Mouse (Mus musculus) gastrocnemius, postnatal 14 days (tissue): ENCODE results near the gene U2af2. TPM values are rescaled to one million over a fixed set of nuclear protein-coding genes. Genes with fewer than 3 reads are reported as not detected.
"Not testable (repeated sequence)": the region's sequence is repeated elsewhere in the genome, so short reads cannot be mapped to it uniquely, and the experiment has no call there.

Experiments used
- DNase-seq: peaks from one replicate; pipeline ENCODE4 v3.0.0; 2021; ENCODE audit warnings: mixed read lengths
- intact Hi-C: fragments of 180-260 bp; cut with DNase I; formaldehyde crosslinking; loops from one replicate; pipeline ENCODE4 v1.15.1; 2025; ENCODE audit warnings: low total_unique reads
- long read RNA-seq, 2 experiments: library from polyadenylated mRNA; stranded (forward); transcript quantifications; one replicate each; pipeline ENCODE4 v2.0.0; 2021
- total RNA-seq, 2 experiments: library from RNA; stranded (reverse); gene quantifications; 2 replicates each; pipeline ENCODE4 v1.2.3; 2021

The U2af2 gene
- 10 to 100 TPM; 52.0 to 62.2 TPM for total RNA-seq
- long read RNA-seq, experiment 1, transcript U2af2-209 (12 exons, 2,088 nt), result minor isoform, 9 of 33 reads
- long read RNA-seq, experiment 1, transcript U2af2-201 (12 exons, 2,183 nt), result major isoform, 18 of 33 reads
- long read RNA-seq, experiment 1, partial matches to known transcripts, result 3 of 33 reads
- long read RNA-seq, experiment 1, other reads (novel, unspliced or antisense), result 3 of 33 reads
- long read RNA-seq, experiment 2, transcript U2af2-201 (12 exons, 2,183 nt), result major isoform, 22 of 37 reads
- long read RNA-seq, experiment 2, transcript U2af2-209 (12 exons, 2,088 nt), result minor isoform, 9 of 37 reads
- long read RNA-seq, experiment 2, partial matches to known transcripts, result 4 of 37 reads
- long read RNA-seq, experiment 2, other reads (novel, unspliced or antisense), result 2 of 37 reads

DNA sequence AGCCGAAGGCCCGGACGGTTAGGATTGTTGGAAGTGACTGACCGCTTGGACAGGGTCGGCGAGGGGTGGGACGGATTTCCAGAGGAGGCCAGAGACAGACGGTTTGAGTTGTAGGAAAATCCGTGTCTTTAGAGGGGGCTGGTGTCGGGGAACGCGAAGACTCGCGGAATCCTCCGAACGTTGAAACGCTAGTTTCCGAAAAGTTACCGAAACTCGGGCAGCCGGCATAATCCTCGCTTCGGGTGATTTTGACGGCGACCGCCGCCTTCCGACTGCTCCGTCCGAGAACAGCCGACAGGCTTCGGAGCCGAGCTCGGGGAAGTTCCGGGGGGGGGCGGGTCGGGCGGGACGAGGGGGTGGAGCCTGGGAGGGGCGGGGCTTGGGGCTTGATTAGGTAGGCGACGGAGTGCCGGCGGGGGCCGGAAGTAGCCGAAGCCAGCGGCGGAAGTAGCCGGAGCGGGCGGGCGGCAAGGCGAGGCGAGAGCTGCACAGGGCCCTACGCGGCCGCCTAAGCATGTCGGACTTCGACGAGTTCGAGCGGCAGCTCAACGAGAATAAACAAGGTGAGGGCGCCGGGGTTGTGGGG, at the start of gene U2af2:
U2af2 (plus strand) TSS at position 370 of the 586 bp plus-strand sequence.
- peak; percentile 96 for DNase-seq
- intact Hi-C loops, result no loop called here

DNA sequence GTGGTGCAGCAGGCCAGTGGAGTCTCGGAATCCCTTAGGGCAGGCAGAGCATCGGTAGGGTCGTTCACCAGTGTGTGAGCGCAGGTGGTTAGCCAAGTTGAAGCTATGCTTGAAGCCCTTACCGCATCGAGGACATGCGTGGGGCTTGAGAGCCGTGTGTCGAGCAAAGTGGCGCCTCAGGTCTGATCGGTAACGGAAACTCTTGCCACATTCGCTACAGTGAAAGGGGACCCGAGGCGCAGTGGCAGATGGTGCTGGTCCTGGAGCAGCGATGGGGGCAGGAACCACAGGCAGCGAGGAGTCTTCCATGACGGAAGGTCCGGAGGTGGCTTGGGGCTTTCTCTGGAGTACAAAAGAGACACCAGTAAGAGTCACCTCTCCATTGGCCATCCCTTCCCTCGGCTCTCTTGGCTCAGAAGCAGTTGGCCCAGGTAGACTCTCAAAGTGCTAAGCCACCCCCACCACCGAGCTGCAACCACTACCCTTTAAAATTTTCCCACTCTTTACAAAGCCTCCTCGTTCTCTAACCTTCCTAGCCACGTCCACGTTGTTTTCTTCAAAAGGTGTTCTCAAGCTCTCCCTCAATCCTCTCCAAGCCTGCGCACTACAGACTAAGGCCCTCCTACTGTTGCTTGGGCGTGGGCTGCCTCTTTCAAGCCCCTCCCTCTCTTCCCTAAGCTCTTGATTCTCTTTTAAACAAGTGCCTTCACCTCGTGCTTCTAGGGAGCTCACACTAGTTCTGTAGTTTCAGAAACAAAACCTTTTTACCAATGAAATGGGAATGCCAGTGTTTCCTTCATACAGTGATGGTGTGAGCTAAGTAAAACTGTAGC, 49.0 kb upstream of the U2af2 start:
- intact Hi-C loops, result no loop called here

DNA sequence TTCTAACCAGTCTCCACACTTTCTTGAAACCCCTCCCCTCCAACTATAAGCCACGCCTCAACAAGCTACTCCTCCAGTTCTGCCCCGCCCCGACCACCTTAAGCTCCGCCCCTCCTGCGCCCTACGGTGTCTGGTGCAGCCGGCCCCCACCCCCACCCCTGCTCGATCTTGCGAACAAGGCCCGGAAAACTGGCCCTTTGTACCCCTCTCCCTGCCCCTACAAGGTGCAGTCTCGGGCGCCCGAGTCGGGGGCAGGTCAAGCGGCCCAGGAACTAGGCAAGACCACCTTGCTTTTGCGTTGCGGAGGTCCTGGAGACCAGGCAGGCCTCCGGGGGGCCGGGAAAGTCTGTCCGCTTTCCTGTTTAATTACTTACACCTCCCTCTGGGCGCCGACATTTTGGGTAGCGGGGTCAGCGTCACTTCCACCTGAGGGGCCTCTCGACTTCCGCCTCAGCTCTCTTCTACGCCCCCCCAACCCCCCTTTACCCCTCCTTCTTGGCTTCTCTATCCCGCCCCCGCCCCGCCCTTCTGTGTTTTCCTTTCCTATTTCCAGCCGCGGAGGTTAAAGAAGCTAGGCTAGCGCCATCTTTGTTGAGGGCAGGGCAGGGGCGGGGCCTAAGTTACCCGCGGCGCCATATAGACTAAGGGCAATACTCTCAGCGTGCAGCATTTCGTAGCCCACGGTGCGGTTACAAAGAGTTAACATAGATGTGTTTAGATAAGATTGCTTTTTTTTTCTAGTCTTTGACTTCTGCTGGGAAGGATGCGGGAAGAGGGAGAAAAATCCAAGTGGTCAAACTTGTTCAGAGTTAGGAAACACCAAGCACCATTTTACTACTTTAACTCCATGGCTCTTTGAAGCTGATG, 47.5 kb upstream of the U2af2 start, which contains the start of the genes Zfp524 and Fiz1:
Zfp524 (plus strand) TSS at position 165 of the 867 bp plus-strand sequence.
Fiz1 (minus strand) TSS at position 447 of the 867 bp plus-strand sequence.
- peak; percentile 95 for DNase-seq
- intact Hi-C loops, result loop anchor here (5.0 kb wide), 1 partner anchor 38 kb away; the partner anchor contains the start of gene Zfp580

More for the DNA sequence above, 49.0 kb upstream of the U2af2 start:
- DNase-seq, result no peak

DNA sequence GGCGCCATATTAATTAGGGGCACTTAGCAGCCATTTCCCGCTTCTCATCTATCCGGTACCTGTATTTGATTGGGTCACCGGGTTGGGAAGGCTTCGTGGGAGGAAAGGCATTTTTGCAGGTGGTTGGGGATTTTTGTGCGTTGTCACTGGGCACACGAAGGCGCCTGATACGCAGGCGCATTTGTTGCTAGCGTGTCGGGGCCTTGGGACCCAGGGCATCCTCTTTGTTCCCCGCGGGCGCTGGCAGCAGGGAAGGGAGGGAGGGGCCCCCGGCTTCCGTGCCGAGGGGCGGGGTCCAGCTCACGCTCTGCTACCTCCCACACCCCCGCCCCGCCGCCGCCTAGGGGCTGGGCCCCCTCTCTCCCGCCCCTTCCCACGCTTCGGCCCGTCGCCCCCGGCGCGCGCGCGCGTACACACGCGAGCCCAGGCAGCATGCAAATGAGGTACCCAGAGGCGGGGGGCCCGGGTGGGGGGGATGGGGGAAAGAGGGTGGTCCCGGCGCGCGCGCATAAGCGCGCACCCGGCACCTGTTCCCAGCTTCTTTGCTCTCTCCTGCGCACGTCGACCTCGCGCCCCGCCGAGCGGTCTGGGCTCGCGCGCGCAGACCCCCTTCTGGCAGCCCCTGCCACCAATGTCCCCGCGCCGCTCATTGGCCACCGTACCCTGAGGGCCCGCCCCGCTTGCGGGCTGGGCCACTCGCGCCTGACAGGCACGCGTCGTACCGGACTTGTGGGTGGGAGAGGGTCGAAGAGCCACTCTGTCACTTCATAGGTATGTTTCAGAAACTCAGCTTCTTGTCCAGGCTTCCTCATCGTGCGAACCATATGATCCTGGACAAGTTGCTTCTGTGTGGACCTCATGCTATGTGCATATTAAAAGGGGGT, 46.6 kb upstream of the U2af2 start, which contains the start of gene Gm44973:
Gm44973 (plus strand) TSS at position 379 of the 884 bp plus-strand sequence.
- DNase-seq, result peak; percentile 96
- intact Hi-C loops, result loop anchor here (5.0 kb wide), 1 partner anchor 37 kb away; the partner anchor contains the start of gene Zfp580

DNA sequence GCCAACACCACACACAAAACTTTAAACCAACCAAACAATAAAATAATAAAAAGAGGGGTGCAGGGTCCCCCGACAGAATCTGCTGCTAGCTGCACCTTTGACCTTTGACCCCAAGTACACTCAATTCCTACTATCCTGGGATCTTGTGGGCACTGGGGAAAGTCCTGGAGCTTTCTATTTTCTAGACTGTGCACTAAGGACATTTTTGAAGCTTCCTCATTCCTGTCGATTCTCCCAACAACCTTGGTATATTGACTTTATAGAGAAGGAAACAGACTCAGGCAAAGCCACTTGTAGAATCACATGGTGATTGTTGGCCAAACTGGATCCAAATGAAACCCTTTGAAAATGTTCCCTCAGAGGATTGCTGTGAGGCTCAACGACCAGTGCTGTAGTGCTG, 45.9 kb upstream of the U2af2 start:
- intact Hi-C loops, result loop anchor here (5.0 kb wide), 1 partner anchor 36 kb away; the partner anchor contains the start of gene Zfp580
- no peak for DNase-seq

DNA sequence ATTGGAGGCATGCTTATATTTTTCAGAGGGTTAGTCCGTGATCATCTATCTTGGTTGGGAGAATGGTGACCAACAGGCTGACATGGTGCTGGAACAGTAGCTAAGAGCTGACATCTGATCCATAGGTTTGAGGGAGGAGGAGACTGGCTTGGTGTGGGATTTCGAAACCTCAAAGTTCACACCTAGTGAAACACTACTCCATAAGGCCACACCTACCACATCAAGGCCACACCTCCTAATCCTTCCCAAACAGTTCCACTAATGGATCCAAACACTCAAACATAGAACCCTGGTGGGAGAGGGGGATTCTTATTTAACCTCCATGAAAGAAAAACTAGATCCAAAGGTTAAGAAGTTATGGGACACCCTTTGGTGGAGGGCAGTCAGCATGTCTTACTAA, 45.0 kb upstream of the U2af2 start:
- intact Hi-C loops, result loop anchor here (5.0 kb wide), 1 partner anchor 35 kb away; the partner anchor contains the start of gene Zfp580
- no peak for DNase-seq

DNA sequence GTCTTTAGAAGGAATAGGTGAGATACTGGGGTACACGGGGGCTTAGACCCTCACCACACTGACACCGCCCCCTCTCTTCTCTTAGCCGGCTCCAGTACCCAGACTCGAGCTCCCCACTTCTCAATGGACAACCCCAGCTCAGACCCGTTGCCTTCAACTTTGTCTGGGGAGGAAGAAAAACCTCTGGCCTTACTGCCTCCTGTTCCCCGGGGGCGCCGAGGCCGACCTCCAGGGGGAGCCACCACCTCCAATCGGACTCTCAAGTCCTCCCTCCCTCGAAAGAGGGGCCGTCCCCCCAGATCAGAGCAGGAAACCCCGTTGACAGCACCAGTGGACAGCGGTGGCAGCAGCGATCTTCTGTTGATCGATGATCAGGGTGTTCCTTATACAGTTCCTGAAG, 44.6 kb upstream of the U2af2 start:
- peak; percentile 41 for DNase-seq
- intact Hi-C loops, result loop anchor here (5.0 kb wide), 1 partner anchor 35 kb away; the partner anchor contains the start of gene Zfp580

DNA sequence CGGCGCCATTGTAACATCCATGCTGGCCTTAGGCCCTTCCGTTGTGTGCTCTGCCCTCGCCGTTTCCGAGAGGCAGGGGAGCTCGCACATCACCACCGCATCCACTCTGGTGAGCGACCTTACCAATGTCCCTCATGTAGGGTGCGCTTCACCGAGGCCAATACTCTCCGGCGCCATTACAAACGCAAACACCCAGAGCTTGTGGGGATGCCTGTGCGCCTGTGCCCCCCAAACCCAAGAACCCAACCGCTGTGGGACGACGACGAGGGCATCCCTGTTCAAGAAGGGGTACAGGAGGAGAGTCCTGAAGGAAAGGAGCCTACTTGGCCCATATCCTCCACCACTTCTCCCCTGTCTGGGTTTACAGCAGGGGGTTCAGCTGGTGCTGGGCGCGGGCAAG, 44.0 kb upstream of the U2af2 start:
- intact Hi-C loops, result loop anchor here (5.0 kb wide), 1 partner anchor 34 kb away; the partner anchor contains the start of gene Zfp580
- no peak for DNase-seq

DNA sequence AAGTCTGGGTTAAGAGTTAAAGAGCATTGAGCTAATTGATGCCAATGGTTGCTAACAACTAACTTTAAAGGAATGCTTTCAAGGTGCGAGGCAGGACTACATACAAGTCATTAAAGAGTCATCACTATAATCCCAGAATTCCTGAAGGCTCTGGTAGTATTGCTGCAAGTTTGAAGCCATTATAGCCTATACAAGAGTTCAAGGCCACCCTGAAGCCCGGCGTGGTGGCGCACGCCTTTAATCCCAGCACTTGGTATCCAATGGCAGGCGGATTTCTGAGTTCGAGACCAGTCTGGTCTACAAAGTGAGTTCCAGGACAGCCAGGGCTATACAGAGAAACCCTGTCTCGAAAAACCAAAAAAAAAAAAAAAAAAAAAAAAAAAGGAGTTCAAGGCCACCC, 42.4 kb upstream of the U2af2 start:
- not testable (repeated sequence) for DNase-seq
- intact Hi-C loops, result loop anchor here (5.0 kb wide), 1 partner anchor 33 kb away; the partner anchor contains the start of gene Zfp580

DNA sequence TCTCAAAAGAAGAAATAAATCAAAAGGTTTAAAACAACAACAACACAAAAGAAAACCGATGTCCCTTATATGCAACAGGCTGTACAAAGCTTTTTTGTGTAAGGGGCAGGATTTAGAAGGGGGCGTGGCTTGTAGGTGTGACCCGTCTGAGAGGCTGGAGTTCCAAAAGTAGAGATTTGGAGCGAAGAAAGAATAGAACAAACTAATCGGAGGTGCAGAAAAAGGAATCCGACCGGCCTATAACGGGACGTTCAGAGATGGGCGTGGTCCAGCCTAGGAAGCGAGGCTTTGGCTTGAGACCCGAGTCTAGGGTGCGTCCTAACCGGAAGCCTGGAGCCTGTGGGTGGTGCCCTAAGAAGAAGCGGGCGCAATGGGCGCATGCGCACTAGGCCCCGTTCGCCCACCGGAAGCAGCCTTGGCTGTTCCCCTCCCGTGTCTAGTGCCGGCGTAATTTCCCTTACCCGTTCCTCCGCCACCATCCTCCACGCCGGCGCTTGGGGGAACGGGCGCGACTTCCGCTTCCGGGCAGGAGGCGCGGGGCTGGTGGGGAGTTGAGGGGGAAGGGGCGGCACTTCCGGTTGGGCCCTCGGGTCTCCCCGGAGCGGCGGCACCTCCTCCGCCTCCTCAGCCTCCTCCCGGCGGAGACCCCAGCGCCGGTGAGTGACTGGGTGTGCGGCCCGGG, 41.8 kb upstream of the U2af2 start, which contains the start of the genes Zfp865 and Ccdc106:
Zfp865 (plus strand) TSS at position 377 of the 682 bp plus-strand sequence.
Ccdc106 (plus strand) TSS at position 554 of the 682 bp plus-strand sequence.
- DNase-seq, result peak; percentile 99
- intact Hi-C loops, result loop anchor here (5.0 kb wide), 1 partner anchor 32 kb away; the partner anchor contains the start of gene Zfp580

DNA sequence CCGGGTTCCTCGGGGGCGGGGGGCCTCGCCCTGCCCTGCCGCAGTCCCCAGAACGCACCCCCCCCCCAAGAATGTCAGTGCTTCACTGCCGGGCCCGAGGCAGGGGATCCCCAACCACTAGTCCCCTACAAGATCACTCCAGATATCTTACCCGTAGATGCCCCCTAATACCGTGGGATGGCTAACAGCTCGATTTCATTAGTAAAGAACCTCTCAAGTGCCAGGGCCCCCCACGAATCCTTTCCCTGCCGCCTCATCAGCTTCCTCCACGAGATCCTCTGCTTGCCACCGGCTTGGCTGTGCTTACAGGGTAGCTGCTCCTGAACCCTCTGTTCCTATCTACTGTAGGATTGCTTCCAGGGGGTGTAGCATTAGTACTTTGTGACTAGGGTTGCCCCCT, 41.3 kb upstream of the U2af2 start:
- intact Hi-C loops, result no loop called here
- DNase-seq, result no peak

DNA sequence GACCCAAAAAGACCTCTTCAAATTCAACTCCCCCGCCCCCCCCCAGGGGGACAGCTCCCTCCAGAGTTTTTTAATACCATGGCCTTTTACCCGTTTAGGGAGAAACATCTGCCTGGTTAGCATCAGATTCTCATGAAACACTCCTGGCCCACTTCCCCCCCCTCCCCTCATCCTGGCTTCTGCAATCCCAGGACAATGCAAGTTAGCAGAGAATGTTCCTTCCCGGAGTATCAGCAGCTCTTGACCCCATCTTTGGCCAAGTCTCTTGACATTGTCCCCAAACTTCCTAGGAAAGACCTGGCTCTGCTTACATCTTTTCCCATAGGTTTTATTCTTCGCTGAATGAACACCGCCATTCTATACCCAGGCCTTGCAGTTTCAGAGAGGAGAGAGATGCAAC, 40.7 kb upstream of the U2af2 start:
- no peak for DNase-seq
- intact Hi-C loops, result no loop called here

DNA sequence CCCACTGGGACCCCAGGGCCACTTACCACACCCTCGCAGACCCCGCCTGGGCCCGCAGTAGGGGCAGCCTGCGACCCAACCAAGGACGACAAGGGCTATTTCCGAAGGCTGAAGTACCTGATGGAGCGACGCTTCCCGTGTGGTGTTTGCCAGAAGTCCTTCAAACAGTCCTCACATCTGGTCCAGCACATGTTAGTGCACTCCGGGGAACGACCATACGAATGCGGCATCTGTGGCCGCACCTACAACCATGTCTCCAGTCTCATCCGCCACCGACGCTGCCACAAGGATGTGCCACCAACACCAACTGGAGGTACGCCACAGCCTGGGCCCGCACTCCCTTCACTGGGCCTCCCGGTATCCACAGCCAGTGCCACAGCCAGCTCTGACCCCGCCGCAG, 32.4 kb upstream of the U2af2 start:
- intact Hi-C loops, result no loop called here
- DNase-seq, result no peak

DNA sequence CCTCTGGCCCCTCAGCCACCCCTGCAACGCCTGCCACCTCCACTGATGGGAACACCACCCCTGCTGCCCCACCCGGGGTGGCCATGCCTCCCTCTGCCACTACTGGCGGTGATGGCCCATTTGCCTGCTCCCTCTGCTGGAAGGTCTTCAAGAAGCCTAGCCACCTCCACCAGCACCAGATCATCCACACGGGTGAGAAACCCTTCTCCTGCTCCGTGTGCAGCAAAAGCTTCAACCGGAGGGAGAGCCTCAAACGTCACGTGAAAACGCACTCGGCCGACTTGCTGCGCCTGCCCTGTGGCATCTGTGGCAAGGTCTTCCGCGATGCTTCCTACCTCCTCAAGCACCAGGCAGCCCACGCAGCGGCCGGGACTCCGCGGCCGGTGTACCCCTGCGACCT, 32.0 kb upstream of the U2af2 start:
- no peak for DNase-seq
- intact Hi-C loops, result no loop called here

DNA sequence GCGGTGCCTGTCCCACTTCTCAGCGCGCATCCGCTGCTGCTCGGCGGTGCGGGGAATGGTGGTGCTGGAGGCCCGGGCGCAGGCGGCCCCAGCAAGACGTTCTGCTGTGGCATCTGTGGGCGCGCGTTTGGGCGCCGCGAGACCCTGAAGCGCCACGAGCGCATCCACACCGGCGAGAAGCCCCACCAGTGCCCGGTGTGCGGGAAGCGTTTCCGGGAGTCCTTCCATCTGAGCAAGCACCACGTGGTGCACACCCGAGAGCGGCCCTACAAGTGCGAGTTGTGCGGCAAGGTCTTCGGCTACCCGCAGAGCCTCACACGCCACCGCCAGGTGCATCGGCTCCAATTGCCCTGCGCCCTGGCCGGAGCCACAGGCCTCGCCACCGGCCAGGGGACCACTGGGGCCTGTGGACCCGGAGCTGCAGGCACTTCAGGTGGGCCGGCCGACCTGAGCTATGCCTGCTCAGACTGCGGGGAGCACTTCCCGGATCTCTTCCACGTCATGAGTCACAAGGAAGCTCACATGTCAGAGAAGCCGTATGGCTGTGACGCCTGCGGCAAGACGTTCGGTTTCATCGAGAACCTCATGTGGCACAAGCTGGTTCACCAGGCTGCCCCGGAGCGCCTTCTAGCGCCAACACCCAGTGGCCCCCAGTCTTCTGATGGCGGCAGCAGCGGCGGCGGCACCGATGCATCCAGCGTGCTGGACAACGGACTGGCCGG, 31.2 kb upstream of the U2af2 start:
- DNase-seq, result no peak
- intact Hi-C loops, result no loop called here

DNA sequence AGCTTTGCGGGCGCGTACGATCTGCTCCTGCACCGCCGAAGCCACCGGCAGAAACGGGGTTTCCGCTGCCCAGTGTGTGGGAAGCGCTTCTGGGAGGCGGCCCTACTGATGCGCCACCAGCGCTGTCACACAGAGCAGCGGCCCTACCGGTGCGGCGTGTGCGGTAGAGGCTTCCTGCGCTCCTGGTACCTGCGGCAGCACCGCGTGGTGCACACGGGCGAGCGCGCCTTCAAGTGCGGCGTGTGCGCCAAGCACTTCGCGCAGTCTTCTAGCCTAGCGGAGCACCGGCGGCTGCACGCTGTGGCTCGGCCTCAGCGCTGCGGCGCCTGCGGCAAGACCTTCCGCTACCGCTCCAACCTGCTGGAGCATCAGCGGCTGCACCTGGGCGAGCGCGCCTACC, 30.4 kb upstream of the U2af2 start:
- DNase-seq, result no peak
- intact Hi-C loops, result no loop called here
